Mouse (Mus musculus) spleen, postnatal 10 days (tissue): ENCODE data around the gene Rpp14.
A peak's percentile ranks its signal among the peaks of the same experiment; 100 is the strongest.

ENCODE experiments used
- DNase-seq, 2 experiments: peaks; one replicate each; pipeline ENCODE4 v3.0.0; 2021 to 2022; ENCODE audit warnings: low spot score in 2 of 2

The Rpp14 gene

DNA sequence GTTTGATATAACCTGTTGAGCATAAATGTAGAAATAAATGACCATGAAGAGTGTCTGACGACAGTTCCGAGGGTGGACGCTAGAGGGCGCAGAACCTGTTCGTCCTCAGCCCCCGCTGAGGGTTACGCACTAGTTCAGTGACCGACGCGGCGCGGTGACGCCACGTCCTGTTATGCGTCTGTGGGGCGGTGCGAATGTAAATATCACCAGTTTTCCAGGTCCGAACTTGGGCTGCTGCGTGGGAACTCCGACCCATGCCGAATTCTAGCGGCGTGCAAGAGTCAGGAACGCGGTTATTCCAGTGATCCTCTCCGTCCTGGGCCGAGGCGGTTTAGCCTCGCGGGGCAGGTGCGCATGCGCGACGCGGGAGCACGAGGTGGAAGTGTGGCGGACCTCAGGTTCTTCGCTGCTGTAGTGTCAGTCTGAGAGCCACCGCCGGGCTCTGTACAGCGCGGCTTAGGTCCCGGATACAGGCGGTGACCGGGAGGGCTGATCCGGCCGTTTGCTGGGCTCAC lies at the start of gene Rpp14:
Gene Rpp14 (plus strand): TSS at position 203 of the 515 bp plus-strand sequence.
- DNase-seq, result peak; percentile 93 to 97

DNA sequence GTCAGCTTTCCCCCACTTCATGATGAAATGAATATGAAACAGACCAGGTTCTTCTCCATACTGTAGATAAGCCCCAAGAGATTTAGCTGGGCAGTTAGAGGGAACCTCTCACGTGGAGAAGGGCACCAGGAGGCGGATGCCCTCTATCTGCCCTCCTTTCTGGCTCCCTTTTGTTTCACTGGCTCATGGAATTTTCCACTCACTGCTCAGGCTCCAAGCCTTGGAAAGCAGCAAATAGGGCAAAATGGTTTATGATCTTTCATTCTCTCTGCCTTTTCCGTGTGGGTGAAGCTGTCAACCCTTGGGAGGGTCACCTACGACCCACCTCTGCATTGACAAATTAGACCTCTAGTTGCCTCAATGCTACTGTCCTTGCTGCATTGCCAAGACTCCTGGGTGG lies 49.6 kb upstream of the Rpp14 start:
- no peak for DNase-seq

DNA sequence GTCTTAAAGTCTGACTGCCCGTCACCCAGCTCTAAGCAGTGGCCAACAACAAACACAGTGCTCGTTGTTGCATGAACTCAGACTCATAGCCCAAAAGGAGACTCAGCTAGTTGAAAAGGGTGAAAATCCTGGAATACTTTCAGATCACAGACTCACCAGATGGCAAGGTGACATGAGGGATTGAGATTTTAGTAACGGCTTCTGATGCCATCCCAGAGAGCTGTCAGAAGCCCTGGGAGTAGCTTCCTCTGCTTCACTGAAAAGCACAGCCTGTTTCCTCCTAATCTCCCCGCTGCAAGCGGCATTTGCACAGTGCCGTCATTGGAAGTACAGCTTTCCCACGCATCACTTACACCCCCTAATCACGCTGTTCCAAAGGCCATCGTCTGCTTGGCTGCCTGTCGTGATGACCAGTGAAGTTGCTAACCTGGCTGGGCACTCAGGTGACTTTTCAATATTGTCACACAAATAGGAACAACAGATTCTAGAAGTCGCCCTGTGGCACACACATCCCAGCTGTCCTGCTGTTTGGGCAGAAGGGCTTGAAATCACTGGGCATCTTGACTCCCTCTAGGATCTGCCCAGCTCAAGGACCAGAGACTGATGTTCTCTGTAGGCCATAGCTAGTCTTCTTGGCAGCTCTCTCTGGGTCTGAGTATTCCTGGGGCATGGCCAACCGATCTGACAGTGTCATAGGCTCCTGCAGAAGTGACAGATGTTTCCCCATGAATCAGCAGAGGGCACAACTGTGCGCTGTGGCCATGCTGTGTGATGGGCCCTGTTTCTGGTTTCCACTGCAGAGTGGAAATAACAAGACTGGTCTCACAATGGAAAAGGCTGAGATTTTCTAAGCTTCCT lies 47.9 kb upstream of the Rpp14 start:
- no peak for DNase-seq

DNA sequence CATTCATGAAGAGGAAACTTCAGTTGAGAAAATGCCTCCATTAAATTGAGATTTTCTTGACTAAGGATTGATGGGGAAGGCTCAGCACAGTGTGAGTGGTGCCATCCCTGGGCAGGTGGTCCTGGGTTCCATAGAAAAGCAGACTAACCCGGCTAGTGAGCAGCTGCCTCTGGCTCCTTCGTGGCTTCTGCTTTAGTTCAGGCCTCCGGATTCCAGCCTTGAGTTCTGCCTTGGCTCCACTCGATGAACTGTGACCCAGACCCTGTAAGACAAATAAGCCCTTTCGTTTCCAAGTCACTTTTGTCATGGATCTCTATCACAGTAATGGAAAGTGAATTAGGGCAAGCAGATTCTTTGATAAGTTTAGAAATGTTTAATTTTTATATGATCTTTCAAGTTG lies 45.6 kb upstream of the Rpp14 start:
- no peak for DNase-seq

DNA sequence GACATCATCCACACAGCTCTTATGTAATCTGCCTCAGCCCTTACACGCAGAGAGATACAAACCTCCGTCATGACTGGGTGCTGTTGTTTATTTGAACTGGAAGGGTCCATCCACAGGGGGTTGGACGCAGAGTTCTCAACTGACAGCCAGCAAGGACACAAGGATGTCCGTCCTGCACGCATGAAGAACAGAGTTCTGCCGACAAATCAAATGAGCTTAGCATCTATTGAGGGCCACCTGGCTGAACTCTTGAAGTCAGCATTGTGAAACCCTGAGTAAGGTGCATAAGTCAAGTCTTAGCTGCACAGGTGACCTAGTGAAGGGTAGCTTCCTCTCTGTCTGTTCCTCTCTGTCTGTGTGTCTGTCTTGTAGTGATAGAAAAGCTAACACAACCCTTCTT lies 44.2 kb upstream of the Rpp14 start:
- no peak for DNase-seq

DNA sequence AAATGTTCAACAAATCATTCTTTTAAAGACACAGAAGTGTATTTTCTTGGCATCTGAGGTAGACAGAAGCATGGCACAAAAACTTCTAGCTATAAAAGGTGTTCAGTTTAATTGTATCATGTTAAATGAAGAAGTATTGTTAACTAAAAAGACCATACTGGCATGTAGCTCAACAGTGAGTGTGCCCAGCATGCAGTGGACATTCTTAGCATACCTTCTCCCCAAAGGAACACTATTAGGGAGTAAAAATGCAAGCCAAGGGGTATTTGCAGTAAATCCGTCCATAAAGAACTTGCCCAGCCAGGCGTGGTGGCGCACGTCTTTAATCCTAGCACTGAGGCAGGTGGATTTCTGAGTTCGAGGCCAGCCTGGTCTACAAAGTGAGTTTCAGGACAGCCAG lies 43.8 kb upstream of the Rpp14 start:
- DNase-seq, result no peak

DNA sequence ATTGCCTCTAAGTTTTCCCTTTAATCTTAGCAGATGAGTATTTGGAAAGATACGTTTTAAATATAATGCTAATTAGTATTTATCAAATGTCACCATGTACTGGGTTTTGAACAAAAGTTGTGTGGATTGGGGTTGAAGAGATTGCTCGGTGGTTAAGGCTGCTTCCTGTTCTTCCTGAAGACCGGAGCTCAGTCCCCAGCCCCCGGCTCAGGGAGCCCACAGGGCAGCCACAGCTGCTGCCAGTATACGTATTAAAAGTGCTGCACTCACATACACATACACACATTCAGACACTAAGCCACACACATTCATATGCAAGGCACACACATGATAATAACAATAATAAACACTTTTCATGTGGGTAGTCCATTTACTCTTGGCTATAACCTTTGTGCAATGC lies 42.0 kb upstream of the Rpp14 start:
- no peak for DNase-seq

DNA sequence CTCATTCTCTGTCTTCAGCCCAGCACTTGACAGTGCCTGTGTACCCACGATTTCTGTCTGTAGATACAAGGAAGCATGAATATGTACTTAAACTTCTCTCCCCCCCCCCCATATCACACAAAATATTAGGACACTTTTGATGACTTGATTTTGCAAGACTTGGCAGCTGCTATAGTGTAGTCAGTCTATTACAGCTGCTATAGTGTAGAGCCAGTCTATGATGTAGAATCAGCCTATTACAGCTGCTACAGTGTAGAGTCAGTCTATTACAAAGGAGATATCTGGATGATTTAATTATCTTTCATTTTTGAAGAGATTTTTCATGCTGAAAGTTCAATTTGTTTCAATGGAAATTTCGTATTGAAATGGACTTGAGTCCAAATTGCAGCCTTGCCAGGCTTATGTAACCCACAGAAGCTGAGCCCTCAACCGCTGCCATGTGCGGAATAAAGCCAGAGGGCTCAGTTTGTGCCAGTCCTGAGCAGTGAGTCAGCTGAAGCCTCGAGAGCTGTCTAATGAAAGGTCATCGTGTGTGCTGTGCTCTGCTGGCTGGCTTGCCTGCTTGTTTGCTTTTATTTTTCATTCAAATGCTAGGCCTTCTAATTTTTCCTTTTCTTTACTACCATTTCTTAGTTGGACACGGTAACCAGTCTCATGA lies 41.2 kb upstream of the Rpp14 start:
- no peak for DNase-seq

DNA sequence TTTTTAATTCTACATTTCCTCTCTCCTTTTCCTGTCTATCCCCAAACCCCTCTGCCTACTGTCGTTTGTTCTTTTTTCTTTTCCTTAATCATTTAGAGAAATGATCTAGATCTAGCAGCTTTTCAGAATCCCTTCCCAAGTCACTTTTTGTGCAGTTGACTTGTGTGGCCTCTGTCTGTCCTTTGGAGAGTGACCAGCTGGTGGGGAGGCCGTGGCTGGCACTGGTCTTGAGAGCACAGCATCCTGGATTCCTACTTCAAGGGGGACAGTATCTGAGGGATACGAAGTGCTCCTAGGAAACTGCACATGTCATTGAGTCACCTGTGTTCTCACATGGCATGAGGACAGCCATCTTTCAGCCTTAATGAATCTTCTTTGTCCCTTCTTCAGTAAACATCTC lies 40.0 kb upstream of the Rpp14 start:
- DNase-seq, result no peak

DNA sequence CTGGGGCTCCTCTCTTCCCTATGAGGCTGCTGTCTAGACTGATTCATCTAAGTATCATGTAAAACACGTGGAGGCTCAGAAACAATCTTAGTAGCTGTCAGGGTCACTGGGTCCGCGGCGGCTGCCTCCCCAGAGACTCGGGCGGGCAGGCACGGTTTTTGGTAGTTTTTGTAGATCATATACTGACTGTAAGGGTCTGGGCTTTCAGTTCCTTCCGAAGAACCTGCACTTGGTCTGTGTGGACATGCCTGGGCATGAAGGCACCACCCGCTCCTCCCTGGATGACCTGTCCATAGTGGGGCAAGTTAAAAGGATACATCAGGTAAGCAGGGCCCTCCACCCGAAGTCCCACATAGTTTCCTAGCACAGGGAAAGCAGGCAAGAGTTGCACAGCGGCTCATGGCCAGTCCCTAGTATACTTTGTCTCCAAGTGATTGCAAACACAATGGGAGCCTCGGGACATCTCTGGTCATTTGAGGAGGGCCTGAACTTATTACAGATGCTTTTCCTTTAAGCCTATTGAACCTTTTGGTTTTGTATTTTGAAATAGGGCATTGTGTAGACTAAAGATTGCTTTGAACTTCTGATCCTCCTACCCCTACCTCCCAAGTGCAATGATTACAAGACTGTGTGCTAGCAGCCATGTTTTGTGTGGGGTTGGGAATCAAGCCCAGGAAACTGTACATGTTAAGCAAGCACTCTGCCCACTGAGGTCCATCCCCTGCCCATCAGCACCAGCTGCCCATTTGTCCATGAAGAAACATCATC lies 39.1 kb upstream of the Rpp14 start:
- DNase-seq, result no peak

DNA sequence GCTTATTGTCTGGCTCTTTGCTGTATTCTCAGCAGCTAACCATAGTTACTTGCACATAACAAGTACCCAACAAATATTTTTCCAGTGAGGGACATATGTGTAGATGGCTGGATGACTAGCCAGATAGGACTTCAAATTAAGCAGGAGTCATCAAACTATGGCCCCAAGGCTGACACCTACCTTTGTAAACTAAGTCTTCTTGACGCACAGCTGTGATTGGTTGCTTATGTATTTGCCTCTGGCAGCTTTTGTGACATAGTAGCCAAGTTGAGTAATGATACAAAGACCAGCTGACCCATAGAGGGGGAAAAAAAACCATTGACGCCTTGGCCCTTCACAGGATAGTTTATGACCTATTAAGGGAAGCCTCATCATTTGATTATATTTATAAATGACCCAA lies 38.0 kb upstream of the Rpp14 start:
- DNase-seq, result no peak

DNA sequence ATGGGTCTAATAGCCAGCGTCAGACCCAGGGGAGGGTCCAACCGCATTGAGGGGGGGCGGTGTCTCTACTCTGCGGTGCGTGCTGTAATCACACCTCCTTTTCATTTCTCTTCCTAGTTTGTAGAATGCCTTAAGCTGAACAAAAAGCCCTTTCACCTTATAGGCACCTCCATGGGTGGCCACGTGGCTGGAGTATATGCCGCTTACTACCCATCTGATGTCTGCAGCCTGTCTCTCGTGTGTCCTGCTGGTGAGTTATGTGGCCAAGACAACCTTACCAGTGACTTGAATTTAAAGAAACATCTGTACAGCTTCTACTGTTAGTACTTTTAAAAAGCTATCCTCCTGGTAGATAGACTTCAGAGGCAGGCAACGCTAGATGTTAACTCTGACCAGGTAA lies 37.6 kb upstream of the Rpp14 start:
- no peak for DNase-seq

DNA sequence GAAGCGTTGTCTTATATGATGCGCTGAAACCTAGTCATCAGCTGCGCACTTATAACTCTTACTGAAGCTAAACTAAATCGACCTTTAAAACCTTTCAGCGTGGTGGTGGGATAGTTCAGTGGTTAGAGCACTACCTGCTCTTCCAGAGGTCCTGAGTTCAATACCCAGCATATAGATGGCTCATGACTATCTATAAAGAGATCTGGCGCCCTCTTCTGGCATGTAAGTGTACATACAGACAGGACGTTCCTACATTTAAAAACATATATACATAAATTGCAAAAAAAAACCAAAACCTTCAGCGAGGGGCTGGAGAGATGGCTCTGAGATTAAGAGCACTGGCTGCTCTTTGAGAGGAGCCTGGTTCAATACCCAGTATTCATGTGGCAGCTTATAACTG lies 35.8 kb upstream of the Rpp14 start:
- peak in 1 of 2 experiments; percentile 42 for DNase-seq

DNA sequence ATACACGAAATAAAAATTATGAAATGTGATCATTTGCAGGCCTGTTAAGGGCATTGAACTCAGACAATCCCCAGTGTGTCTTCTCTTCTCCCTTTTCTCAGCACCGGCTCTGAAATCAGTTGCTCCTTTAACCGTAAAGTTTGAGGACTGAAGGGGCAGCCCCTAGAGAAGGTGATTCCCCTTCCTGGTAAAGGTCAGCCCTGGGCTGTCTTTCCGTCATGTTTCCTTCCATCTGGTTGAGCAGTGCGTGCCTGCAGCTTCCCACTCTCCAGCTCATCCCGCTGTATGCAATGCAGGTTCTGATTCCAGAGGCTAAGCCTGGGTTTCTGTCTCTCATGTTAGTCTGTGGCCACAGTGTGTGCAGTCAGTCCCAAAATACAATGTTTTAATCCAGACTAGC lies 35.4 kb upstream of the Rpp14 start:
- no peak for DNase-seq

DNA sequence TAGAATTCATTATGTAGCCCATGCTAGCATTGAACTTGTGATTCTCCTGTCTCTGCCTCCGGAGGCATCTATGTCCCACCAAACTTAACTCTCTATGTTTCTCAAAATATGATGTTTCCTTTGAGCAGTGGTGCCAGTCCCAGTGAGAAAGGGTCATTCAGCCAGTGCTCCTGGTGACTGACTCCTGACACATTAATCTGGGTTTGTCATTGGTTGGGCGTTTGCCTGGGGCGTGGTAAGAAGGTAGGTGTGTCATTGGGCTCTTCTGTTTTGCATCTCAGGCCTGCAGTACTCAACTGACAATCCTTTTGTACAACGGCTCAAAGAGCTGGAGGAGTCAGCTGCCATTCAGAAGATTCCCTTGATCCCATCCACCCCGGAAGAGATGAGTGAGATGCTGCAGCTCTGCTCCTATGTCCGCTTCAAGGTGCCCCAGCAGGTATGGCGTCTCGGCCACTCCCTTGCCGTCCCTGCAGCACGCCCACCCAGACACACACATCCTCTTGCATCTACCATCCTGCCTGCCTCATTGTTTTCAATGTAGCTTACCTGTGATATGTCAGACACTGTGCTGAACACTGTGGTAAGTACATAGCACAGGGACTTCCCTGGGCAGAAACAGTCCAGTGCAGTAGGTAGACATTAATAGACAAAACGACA lies 34.9 kb upstream of the Rpp14 start:
- DNase-seq, result no peak

DNA sequence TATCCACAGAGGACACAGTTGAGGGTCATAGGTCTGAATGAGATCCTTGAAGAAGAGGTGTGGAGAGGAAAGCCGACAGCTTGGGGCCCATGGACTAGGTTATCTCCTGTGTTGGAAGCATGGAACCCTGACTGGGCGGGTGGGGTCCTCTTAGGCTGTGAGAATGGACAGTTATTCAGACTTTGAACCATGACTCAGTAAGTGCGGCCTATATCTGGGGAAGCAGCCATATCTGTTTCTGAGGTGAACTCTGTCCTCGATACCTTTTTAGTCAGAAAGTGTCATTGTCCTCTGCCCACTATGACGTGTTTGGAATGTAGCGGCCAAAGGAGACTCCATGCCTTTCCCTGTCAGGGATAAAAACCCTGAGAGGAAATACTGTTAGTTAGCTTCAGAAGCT lies 33.3 kb upstream of the Rpp14 start:
- DNase-seq, result no peak

DNA sequence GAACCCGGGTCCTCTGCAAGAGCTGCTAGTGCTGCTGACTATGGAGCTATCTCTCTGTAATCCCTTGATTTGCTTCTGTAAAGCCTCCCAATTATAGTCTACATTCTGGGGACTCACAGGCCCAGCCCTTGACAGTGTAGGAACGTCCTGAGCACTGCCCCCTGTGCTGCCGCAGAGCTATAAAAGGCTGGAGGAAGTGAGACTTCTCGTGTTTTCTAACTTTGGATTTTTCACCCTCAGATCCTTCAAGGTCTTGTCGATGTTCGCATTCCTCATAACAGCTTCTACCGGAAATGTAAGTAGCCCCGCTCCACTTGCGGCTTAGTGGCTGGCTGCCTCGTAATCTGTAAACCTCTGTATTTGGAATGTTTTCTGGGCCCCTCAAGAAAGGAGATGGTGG lies 30.8 kb upstream of the Rpp14 start:
- no peak for DNase-seq

DNA sequence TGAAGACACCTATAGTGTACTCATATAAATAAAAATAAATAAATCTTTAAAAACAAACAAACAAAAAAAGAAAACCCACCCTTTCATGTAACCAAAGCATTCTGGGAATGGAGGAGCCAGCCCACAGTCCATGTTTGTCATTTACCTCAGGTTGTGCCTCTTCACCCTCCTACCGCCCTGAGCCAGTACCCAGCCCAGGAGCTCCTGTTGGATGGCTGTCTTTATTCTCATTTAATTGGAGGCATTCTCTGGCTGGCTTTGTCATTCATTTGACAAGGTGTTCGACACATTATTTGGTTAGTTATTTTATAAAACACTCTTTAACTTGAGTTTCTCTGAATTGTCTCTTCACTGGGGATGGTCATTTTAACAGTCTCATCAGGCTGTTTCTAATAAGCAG lies 28.3 kb upstream of the Rpp14 start:
- DNase-seq, result no peak

DNA sequence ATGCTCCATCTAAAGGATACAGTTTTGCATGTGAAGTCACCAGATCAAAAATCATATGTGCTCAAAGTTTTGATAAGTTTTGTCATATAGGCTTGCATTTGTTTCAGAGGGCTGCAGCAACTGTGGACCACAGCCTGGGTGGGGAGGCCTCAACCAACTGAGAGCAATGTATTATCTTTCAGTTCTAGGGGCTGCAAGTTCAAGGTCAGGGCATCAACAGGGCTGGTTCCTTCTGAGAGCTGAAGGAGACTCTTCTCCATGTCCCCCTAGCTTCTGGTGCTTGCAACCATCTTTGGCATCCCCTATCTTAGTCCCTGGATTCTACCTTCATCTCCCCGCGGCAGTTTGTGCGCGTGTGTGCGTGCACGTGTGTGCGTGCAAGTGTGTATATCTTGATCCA lies 27.5 kb upstream of the Rpp14 start:
- no peak for DNase-seq

DNA sequence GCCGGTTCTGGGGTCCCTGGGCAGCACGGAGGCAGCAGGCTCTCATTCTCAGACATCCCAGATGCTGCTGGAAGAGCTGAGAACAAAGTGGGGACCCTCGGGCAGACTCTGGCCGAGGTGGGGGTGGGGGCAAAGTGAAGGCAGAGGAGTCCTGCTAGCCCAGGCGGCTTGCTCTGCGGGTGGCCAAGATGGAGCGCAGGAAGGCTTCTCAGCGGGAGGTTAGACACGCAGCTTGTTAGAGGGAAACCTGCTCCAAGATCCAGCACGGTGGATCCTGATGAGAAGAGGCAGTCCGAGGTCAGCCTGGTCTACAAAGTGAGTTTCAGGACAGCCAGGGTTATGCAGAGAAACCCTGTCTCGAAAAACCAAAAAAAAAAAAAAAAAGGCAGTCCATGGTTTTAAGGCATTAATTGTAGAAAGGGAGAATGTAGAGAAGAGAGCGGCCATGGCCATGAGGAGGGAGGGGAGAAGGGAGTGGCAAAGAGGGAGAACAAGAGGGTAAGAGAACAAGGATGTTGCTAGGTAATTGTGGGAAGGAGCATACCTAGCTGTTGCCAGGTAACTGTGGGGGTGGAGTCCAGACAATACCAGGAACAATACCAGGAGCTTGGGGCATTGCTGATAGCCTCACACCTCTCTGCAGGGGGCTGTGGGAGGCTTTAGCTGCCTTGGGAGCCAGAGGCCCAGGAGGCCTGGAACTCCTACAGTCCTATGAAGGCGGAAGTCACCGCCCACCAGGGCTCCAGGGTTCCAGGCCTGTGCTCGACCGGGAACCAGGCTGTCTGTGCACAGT lies 25.7 kb upstream of the Rpp14 start:
- no peak for DNase-seq

DNA sequence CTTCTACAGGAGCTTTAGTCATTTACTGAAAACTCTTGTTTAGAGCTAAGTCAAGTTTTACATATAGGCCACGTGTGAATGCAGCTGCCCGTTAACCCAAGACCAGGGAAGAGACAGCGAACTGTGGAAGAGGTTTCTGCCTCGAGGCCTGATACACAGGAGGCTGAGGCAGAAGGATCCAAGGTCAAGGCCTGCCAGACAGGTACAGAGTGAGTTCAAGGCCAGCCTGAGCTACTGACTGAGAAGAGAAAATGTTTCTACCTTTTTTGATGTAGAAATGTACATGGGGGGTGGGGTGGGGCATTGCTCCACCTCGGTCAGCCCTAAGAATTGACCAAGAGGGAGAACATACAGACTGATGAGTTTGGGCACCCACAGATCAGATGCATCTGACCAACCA lies 24.1 kb upstream of the Rpp14 start:
- DNase-seq, result no peak
